Mouse (Mus musculus) forebrain, embryonic 11.5 days (tissue): ENCODE results near the gene Clic5. TPM values are rescaled to one million over a fixed set of nuclear protein-coding genes. Genes with fewer than 3 reads are reported as not detected.

Experiments
- ATAC-seq: fragments of 200-750 bp; cut with Nextera tagmentation; replicated peaks from 2 replicates; pipeline ENCODE4 v1.8.0; 2017; ENCODE audit warnings: moderate TSS enrichment; ENCODE audit not compliant: low FRiP score
- DNase-seq: peaks from one replicate; pipeline ENCODE4 v3.0.0-alpha.2; 2017; ENCODE audit warnings: low spot score
- H3K27ac ChIP-seq: fragments of 300-500 bp; sonication (generic); 2 replicates; pipeline ENCODE4 v1.5.1; 2014; ENCODE audit warnings: low read depth, low read length
- H3K27me3 ChIP-seq: fragments of 300-500 bp; sonication (generic); 2 replicates; pipeline ENCODE4 v1.6.1; 2014; ENCODE audit warnings: mild to moderate bottlenecking, low read length, mixed read lengths; ENCODE audit not compliant: control insufficient read depth, insufficient read depth
- H3K36me3 ChIP-seq: fragments of 300-500 bp; sonication (generic); 2 replicates; pipeline ENCODE4 v1.6.1; 2014; ENCODE audit warnings: mild to moderate bottlenecking, low read length, moderate library complexity, mixed read lengths; ENCODE audit not compliant: control insufficient read depth, insufficient read depth
- H3K4me1 ChIP-seq: fragments of 300-500 bp; sonication (generic); replicated peaks from 2 replicates; pipeline ENCODE4 v1.6.1; 2014; ENCODE audit warnings: low read length, mixed read lengths; ENCODE audit not compliant: control insufficient read depth, insufficient read depth
- H3K4me2 ChIP-seq: fragments of 300-500 bp; sonication (generic); 2 replicates; pipeline ENCODE4 v1.6.1; 2014; ENCODE audit warnings: low read depth, mild to moderate bottlenecking, low read length, moderate library complexity, mixed read lengths; ENCODE audit not compliant: severe bottlenecking
- H3K4me3 ChIP-seq: fragments of 300-500 bp; sonication (generic); 2 replicates; pipeline ENCODE4 v1.5.1; 2014; ENCODE audit warnings: low read depth, low read length
- H3K9ac ChIP-seq: fragments of 300-500 bp; sonication (generic); 2 replicates; pipeline ENCODE4 v1.6.1; 2014; ENCODE audit warnings: low read length
- H3K9me3 ChIP-seq: fragments of 300-500 bp; sonication (generic); 2 replicates; pipeline ENCODE4 v1.6.1; 2016; ENCODE audit warnings: low read length, mixed read lengths; ENCODE audit not compliant: control insufficient read depth
- WGBS: fragments of 180-500 bp; shearing (Covaris S2); extraction: QIAGEN DNeasy Blood & Tissue Kit; methylation state at CpG from one replicate; pipeline ENCODE4 v1.1.7; 2014; 5-methylcytosine and 5-hydroxymethylcytosine counted together
- polyA plus RNA-seq: library from polyadenylated mRNA; unstranded; fragments of >200 nt; fragmentation: Nextera tagmentation; extraction: Ambion mirVana; gene quantifications from 2 replicates; pipeline ENCODE4 v1.2.1, GENCODE M21; 2014

Gene Clic5
- polyA plus RNA-seq, 1 experiment from 2014 or later = 0.16 TPM

GRCm38 (mm10) chr17:44239030-44239721, 50.8 kb downstream of the Clic5 start:
- peak; percentile 69 for DNase-seq
- Histone ChIP-seq H3K4me3 (no peak overlapping the region), H3K27me3 (no peaks in the 10 kb centered on the region), H3K9ac (peak overlapping the region; percentile 16; the same call in 1 of the 2 replicates), H3K36me3 (no peaks in the 10 kb centered on the region), H3K27ac (no peak overlapping the region), H3K4me2 (peak overlapping the region; percentile 26), H3K4me1 (no peaks in the 10 kb centered on the region), H3K9me3 (no peaks in the 10 kb centered on the region; the same call in 1 of the 2 replicates)
- peak; percentile 53; the same call in 1 of the 2 replicates for ATAC-seq
- WGBS = 21% methylated on average over 10 of the region's 10 CpGs

DNA sequence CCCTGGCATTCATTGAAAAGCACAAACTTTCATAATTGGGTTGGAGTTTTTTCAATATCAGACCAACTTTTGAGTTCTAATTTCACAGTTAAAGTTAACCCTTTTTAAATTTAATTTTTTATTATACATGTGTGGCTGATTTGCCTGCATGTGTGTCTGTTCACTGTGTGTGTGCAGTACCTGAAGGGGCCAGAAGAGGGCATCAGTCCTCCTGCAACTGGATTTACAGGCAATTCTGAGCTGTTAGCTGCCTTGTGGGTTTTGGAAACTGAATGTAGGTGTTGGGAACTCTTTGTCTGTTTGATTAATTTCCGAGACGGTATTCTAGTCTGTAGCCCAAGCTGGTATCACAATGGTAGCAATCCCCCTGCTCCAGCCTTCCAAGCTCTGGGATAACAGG, 52.4 kb downstream of the Clic5 start:
- Histone ChIP-seq H3K4me2 (no peak overlapping the region), H3K27me3 (no peaks in the 10 kb centered on the region), H3K4me1 (no peaks in the 10 kb centered on the region), H3K27ac (no peak overlapping the region), H3K9ac (no peak overlapping the region), H3K4me3 (no peak overlapping the region), H3K9me3 (no peaks in the 10 kb centered on the region; the same call in 1 of the 2 replicates), H3K36me3 (no peaks in the 10 kb centered on the region)
- WGBS = 97% methylated on average over 2 of the region's 2 CpGs
- DNase-seq = no peak
- no peak for ATAC-seq

- no peak overlapping the region for H3K9ac ChIP-seq
- H3K9me3 ChIP-seq = no peaks in the 10 kb centered on the region; the same call in 1 of the 2 replicates
- no peak for DNase-seq
- no peak overlapping the region for H3K4me3 ChIP-seq
- ATAC-seq = no peak
- no peaks in the 10 kb centered on the region for H3K36me3 ChIP-seq
- H3K27me3 ChIP-seq = no peaks in the 10 kb centered on the region
- no peak overlapping the region for H3K27ac ChIP-seq
- no peaks in the 10 kb centered on the region for H3K4me1 ChIP-seq
- no peak overlapping the region for H3K4me2 ChIP-seq
- WGBS = 18% methylated on average over 5 of the region's 5 CpGs
Observed at GRCm38 (mm10) chr17:44244096-44244495, 55.7 kb downstream of the Clic5 start.

- ATAC-seq = no peak
- Histone ChIP-seq H3K9me3 (no peaks in the 10 kb centered on the region; the same call in 1 of the 2 replicates), H3K9ac (no peak overlapping the region), H3K36me3 (no peaks in the 10 kb centered on the region), H3K27ac (no peak overlapping the region), H3K4me1 (no peaks in the 10 kb centered on the region), H3K27me3 (no peaks in the 10 kb centered on the region), H3K4me3 (no peak overlapping the region), H3K4me2 (no peak overlapping the region)
- no peak for DNase-seq
- 21% methylated on average over 7 of the region's 7 CpGs for WGBS
Observed at GRCm38 (mm10) chr17:44244625-44245024, 56.2 kb downstream of the Clic5 start.

DNA sequence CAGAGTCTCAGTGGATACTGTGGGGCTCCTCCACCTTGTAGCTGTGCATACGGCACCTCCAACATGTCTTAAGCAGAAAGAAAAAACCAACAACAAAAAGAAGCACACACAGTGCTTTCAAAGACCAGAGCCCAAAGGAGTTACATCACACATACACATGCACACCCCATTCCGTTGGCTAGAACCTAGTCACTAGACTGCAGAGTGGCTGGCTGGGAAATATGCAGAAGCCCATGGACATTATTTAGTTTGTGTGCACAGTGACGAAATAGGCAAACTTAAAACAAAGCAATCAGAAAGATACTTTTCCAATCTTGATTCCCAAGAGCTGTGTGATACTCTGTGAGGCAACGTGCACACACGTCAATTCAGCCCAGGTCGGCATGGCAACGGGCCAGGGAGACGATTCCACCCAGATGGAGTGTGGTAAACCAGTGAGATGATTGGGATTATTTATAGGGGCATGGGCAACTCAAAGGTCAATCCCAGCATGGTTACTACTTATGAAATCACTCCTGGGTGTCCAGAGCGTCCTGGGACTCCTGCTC, 57.8 kb downstream of the Clic5 start:
- Histone ChIP-seq H3K4me2 (no peak overlapping the region), H3K27me3 (no peaks in the 10 kb centered on the region), H3K9me3 (no peaks in the 10 kb centered on the region; the same call in 1 of the 2 replicates), H3K36me3 (no peaks in the 10 kb centered on the region), H3K4me1 (no peaks in the 10 kb centered on the region), H3K27ac (no peak overlapping the region), H3K4me3 (no peak overlapping the region), H3K9ac (no peak overlapping the region)
- DNase-seq = no peak
- ATAC-seq = no peak
- 72% methylated on average over 9 of the region's 9 CpGs for WGBS

GRCm38 (mm10) chr17:44249544-44249943, 61.2 kb downstream of the Clic5 start:
- no peak overlapping the region for H3K4me3 ChIP-seq
- H3K9me3 ChIP-seq = no peaks in the 10 kb centered on the region; the same call in 1 of the 2 replicates
- WGBS = 83% methylated on average over 4 of the region's 4 CpGs
- DNase-seq = no peak
- H3K4me2 ChIP-seq = no peak overlapping the region
- no peak overlapping the region for H3K27ac ChIP-seq
- no peaks in the 10 kb centered on the region for H3K4me1 ChIP-seq
- ATAC-seq = no peak
- H3K9ac ChIP-seq = no peak overlapping the region
- no peaks in the 10 kb centered on the region for H3K36me3 ChIP-seq
- no peaks in the 10 kb centered on the region for H3K27me3 ChIP-seq

- Histone ChIP-seq H3K27me3 (no peaks in the 10 kb centered on the region), H3K27ac (no peak overlapping the region), H3K9ac (no peak overlapping the region), H3K9me3 (no peaks in the 10 kb centered on the region; the same call in 1 of the 2 replicates), H3K4me1 (no peaks in the 10 kb centered on the region), H3K4me2 (no peak overlapping the region), H3K4me3 (no peak overlapping the region), H3K36me3 (no peaks in the 10 kb centered on the region)
- WGBS = 61% methylated on average over 3 of the region's 3 CpGs
- ATAC-seq (no peak), DNase-seq (no peak)
Observed at GRCm38 (mm10) chr17:44252653-44253052, 64.3 kb downstream of the Clic5 start.

GRCm38 (mm10) chr17:44254698-44255097, 66.3 kb downstream of the Clic5 start:
- Histone ChIP-seq H3K27me3 (no peaks in the 10 kb centered on the region), H3K4me3 (no peak overlapping the region), H3K9me3 (no peaks in the 10 kb centered on the region; the same call in 1 of the 2 replicates), H3K9ac (no peak overlapping the region), H3K4me1 (no peaks in the 10 kb centered on the region), H3K27ac (no peak overlapping the region), H3K4me2 (no peak overlapping the region), H3K36me3 (no peaks in the 10 kb centered on the region)
- WGBS = 63% methylated on average over 8 of the region's 8 CpGs
- DNase-seq (no peak), ATAC-seq (no peak)
